Mouse (Mus musculus): Measurements from ENCODE around the gene Dpagt1. TPM values are rescaled to one million over a fixed set of nuclear protein-coding genes. Genes with fewer than 3 reads are reported as not detected.
"Not testable (repeated sequence)": the region's sequence is repeated elsewhere in the genome, so short reads cannot be mapped to it uniquely, and the experiment has no call there.

Gene Dpagt1
- polyA plus RNA-seq, 1 experiment from 2014 or later, result 43.4 TPM

DNA sequence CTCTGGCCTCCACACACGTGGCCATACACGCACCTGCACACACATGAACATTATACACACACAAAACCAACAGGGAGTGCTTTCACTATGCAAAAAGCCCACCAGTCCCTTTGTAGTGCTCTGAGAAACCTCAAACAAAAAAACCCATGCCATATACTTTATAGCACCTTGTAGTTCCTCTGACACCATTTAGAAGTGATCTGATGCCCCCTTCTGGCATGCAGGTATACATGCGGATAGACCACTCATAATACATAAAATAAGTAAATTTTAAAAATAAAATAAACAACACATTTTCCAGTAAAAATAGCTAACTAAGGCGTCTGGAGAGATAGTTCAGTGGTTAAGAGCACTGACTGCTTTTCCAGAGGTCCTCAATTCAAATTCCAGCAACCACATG is 31.4 kb downstream of the Dpagt1 start:
- 72% methylated on average over 4 of the region's 4 CpGs for WGBS

DNA sequence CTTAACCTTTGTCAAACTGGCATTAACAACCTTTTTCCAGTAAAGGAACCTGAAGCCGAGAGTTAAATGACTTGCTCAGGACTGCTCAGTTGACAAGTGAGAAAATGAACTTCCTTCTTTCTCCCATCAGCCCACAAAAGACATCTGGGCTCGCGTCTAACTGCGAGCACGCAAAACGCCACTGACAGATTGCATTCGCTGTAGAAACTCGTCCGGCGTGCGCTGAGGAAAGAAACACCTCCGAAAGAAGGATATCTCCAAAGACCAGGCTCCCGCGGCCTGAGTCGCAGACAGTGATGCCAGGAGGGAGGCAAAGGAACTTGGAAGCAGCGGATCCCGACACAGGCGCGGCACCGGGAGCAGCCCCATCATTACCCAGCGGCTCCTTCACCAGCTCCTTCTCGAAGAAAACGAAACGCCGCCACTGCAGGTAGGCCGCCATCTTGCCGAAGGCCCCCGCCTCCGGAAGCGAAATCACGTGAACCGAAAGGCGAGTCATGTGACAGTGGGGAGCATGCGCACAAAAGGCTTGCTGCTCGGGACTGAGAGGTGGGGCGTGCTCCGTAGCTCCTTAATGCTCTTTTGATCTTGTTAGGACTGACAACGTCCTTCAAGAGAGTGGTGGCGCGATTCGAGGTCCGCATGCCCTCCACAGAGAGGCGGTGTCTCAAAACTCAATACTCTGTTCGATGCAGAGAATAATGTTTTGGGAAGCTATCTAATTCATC is 35.5 kb downstream of the Dpagt1 start, which contains the start of gene Vps11:
Gene Vps11 (minus strand): TSS at position 481 of the 728 bp plus-strand sequence.
- Histone ChIP-seq H3K4me1 (ENCODE audit: insufficient read depth) (peaks cover 5% of the 10 kb centered on the region; the same call in 1 of the 2 replicates), H3K9ac (peak within 1 kb of the TSS; percentile 64), H3K36me3 (ENCODE audit: insufficient read depth) (peaks cover 35% of the 10 kb centered on the region), H3K4me2 (peak within 1 kb of the TSS; percentile 80), H3K27ac (ENCODE audit: low read depth) (peak within 1 kb of the TSS; percentile 71), H3K9me3 (ENCODE audit: low read depth, low read length) (no peaks in the 10 kb centered on the region), H3K4me3 (ENCODE audit: low read depth, low read length) (peak within 1 kb of the TSS; percentile 64), H3K27me3 (ENCODE audit: insufficient read depth, low read length) (no peaks in the 10 kb centered on the region)
- peak; percentile 23 for TF ChIP-seq CTCF (IDR thresholded peaks at IDR 0.05; ENCODE audit: low read depth)
- DNase-seq, result peak; percentile 99
- under 1% methylated on average over 44 of the region's 44 CpGs for WGBS
- peak; percentile 94 for ATAC-seq (ENCODE audit: insufficient read depth)

More for the DNA sequence above, 31.4 kb downstream of the Dpagt1 start:
- Histone ChIP-seq H3K36me3 (ENCODE audit: insufficient read depth) (peaks cover 76% of the 10 kb centered on the region), H3K27ac (ENCODE audit: low read depth) (no peak overlapping the region), H3K27me3 (ENCODE audit: insufficient read depth, low read length) (no peaks in the 10 kb centered on the region), H3K4me2 (no peak overlapping the region), H3K9ac (no peak overlapping the region), H3K9me3 (ENCODE audit: low read depth, low read length) (no peaks in the 10 kb centered on the region), H3K4me3 (ENCODE audit: low read depth, low read length) (no peak overlapping the region), H3K4me1 (ENCODE audit: insufficient read depth) (peaks cover 5% of the 10 kb centered on the region; the same call in 1 of the 2 replicates)
- ATAC-seq (ENCODE audit: insufficient read depth) (no peak), DNase-seq (peak; percentile 64)
- TF ChIP-seq CTCF (IDR thresholded peaks at IDR 0.05; ENCODE audit: low read depth), result peak; percentile 55

GRCm38 (mm10) chr9:44361931-44362330 is 36.1 kb downstream of the Dpagt1 start:
- H3K27me3 ChIP-seq (ENCODE audit: insufficient read depth, low read length); DNase-seq; H3K9me3 ChIP-seq (ENCODE audit: low read depth, low read length); H3K4me1 ChIP-seq (ENCODE audit: insufficient read depth): not testable (repeated sequence)
- Histone ChIP-seq H3K9ac (peak overlapping the region; percentile 64; the same call in 1 of the 2 replicates), H3K27ac (ENCODE audit: low read depth) (0 out of 2 replicates have a peak overlapping the region, but pooled peaks have one; percentile 64), H3K4me2 (peak overlapping the region; percentile 80), H3K36me3 (ENCODE audit: insufficient read depth) (peaks cover 29% of the 10 kb centered on the region), H3K4me3 (ENCODE audit: low read depth, low read length) (peak overlapping the region; percentile 64)
- WGBS, result 41% methylated on average over 4 of the region's 4 CpGs
- peak; percentile 33; the same call in 1 of the 2 replicates for ATAC-seq (ENCODE audit: insufficient read depth)

DNA sequence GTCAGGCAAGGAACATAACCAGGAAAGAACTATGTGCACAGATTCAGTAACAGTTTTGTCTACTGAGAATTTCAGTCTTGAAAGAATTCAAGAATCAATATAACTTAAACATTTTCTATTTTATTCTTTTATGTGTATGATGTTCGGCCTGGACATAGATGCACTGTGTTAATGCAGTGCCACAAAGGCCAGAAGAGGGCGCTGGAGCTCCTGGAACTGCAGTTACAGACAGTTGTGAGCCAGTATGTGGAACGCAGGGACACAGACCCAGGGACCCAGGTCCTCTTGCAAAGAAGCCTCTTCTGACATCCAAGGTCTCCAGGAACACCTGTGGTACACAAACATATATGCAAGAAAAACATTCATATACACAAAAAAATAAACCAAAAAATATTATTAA is 38.7 kb downstream of the Dpagt1 start:
- peak; percentile 32; the same call in 1 of the 2 replicates for TF ChIP-seq CTCF (IDR thresholded peaks at IDR 0.05; ENCODE audit: low read depth)
- DNase-seq (peak; percentile 33), ATAC-seq (ENCODE audit: insufficient read depth) (no peak)
- Histone ChIP-seq H3K9ac (no peak overlapping the region), H3K4me2 (no peak overlapping the region), H3K4me3 (ENCODE audit: low read depth, low read length) (no peak overlapping the region), H3K27me3 (ENCODE audit: insufficient read depth, low read length) (no peaks in the 10 kb centered on the region), H3K4me1 (ENCODE audit: insufficient read depth) (peaks cover 5% of the 10 kb centered on the region; the same call in 1 of the 2 replicates), H3K9me3 (ENCODE audit: low read depth, low read length) (no peaks in the 10 kb centered on the region), H3K36me3 (ENCODE audit: insufficient read depth) (0 out of 2 replicates have a peak, but pooled peaks cover 6% of the 10 kb centered on the region), H3K27ac (ENCODE audit: low read depth) (no peak overlapping the region)
- 63% methylated on average over 3 of the region's 3 CpGs for WGBS

DNA sequence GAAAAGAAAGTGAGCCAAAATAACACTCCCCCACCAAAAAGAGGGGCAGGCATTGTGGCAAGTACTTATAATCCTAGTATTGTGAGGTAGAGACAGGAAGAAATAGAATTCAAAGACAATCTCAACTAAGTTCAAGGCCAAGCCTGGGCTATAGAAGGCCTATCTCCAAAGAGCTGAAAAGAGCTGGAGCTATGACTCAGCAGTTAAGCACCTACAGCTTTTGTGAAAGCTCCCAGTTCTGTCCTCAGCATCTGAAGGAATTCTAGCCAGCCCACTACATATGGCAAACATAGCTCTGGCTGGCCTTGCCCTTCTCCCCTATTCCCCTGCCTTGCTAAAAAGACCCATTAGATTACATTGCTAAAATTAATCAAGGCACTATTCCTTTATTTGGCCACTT is 47.6 kb downstream of the Dpagt1 start:
- TF ChIP-seq CTCF (IDR thresholded peaks at IDR 0.05; ENCODE audit: low read depth), result no peak
- no peaks in the 10 kb centered on the region for H3K4me1 ChIP-seq (ENCODE audit: insufficient read depth)
- H3K9ac ChIP-seq, result no peak overlapping the region
- no peak for ATAC-seq (ENCODE audit: insufficient read depth)
- no peak for DNase-seq
- H3K36me3 ChIP-seq (ENCODE audit: insufficient read depth), result no peaks in the 10 kb centered on the region
- H3K9me3 ChIP-seq (ENCODE audit: low read depth, low read length), result no peaks in the 10 kb centered on the region
- no peak overlapping the region for H3K4me3 ChIP-seq (ENCODE audit: low read depth, low read length)
- no peaks in the 10 kb centered on the region for H3K27me3 ChIP-seq (ENCODE audit: insufficient read depth, low read length)
- H3K27ac ChIP-seq (ENCODE audit: low read depth), result no peak overlapping the region
- no peak overlapping the region for H3K4me2 ChIP-seq

- ATAC-seq (ENCODE audit: insufficient read depth) (no peak), DNase-seq (no peak)
- no peak overlapping the region for H3K4me2 ChIP-seq
- H3K9me3 ChIP-seq (ENCODE audit: low read depth, low read length), result no peaks in the 10 kb centered on the region
- 87% methylated on average over 6 of the region's 6 CpGs for WGBS
- H3K27ac ChIP-seq (ENCODE audit: low read depth), result no peak overlapping the region
- no peak overlapping the region for H3K4me3 ChIP-seq (ENCODE audit: low read depth, low read length)
- H3K4me1 ChIP-seq (ENCODE audit: insufficient read depth), result peaks cover 8% of the 10 kb centered on the region
- H3K27me3 ChIP-seq (ENCODE audit: insufficient read depth, low read length), result no peaks in the 10 kb centered on the region
- H3K9ac ChIP-seq, result no peak overlapping the region
- no peak for TF ChIP-seq CTCF (IDR thresholded peaks at IDR 0.05; ENCODE audit: low read depth)
- peaks cover 4% of the 10 kb centered on the region for H3K36me3 ChIP-seq (ENCODE audit: insufficient read depth)
Measured at GRCm38 (mm10) chr9:44376141-44376540, 50.3 kb downstream of the Dpagt1 start.

DNA sequence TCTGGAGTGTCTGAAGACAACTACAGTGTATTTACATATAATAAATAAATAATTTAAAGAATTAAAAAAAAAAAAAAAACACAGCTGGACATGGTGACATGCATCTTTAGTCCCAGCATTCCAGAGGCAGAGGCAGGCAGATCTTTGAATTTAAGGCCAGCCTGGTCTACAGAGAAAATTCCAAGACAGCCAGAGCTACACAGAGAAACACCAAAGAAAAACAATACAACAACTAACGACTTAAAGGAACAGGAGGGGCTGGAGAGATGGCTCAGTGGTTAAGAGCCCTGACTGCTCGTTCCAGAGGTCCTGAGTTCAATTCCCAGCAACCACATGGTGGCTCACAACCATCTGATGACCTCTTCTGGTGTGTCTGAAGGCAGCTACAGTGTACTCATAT is 51.5 kb downstream of the Dpagt1 start:
- H3K27me3 ChIP-seq (ENCODE audit: insufficient read depth, low read length); DNase-seq; H3K9me3 ChIP-seq (ENCODE audit: low read depth, low read length); H3K4me3 ChIP-seq (ENCODE audit: low read depth, low read length); H3K4me2 ChIP-seq; H3K9ac ChIP-seq; H3K27ac ChIP-seq (ENCODE audit: low read depth); ATAC-seq (ENCODE audit: insufficient read depth); H3K4me1 ChIP-seq (ENCODE audit: insufficient read depth): not testable (repeated sequence)
- WGBS, result 86% methylated on average over 2 of the region's 2 CpGs
- peaks cover 16% of the 10 kb centered on the region for H3K36me3 ChIP-seq (ENCODE audit: insufficient read depth)
